Mouse (Mus musculus): Measurements from ENCODE around the gene Litaf.

DNA sequence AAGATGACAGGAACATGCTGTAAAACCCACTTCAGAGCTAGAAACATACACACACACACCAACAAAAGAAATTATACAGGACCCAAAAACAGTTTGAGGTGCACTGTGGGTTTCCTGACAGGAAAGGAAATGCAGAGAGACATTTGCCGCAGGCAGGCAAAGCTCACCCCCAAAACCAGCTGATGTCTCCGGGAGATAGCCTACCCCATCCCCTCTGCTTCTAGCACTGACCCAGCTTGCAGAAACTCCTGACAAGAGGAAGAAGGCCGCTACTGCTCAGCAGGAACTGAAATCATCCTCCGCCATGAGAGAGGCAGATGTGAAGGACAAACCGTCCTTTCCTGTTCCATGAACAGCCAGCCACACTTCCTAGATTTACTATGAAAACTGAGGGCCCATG, 96.6 kb downstream of the Litaf start:
- TF ChIP-seq CTCF (IDR thresholded peaks at IDR 0.05; ENCODE audit: low read depth, low read length) = no peak
- TF ChIP-seq POLR2A (IDR thresholded peaks at IDR 0.05; ENCODE audit: borderline replicate concordance, low read depth, low read length) = no peak

Measured in bone marrow macrophage, adult 2 months (primary cell).